Mouse (Mus musculus) T-helper 17 cell (primary cell): ENCODE data around the gene Sparc.

Experiments used
- in situ Hi-C, 2 experiments: fragments of 300-600 bp; cut with MboI, MseI; formaldehyde crosslinking; loops; 1 replicate in 1 of 2; 2 replicates in 1 of 2; pipeline ENCODE4 v1.15.1; 2025; ENCODE audit warnings: high pct_unique_total_duplicates in 2 of 2

Sparc gene

DNA sequence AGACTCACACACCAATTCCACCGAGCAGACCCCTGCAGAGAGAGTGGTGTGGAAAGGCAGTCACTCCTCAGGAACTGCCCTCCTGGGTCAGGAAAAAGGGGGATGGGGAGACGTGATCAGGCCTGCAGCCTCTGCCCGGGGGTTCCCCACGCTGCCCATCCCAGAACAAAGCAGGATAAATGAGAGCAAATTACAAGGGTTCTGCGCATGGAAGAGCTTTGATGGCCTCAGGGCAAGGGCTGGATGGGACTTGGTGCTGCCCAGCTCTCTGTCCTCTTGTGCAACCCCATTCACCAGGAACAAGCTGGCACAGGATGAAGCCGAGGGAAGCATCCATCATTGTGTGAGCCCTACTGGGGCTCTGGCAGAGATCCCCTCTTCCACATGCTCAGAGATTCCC, 51.0 kb downstream of the Sparc start:
- in situ Hi-C loops = no loop called here

DNA sequence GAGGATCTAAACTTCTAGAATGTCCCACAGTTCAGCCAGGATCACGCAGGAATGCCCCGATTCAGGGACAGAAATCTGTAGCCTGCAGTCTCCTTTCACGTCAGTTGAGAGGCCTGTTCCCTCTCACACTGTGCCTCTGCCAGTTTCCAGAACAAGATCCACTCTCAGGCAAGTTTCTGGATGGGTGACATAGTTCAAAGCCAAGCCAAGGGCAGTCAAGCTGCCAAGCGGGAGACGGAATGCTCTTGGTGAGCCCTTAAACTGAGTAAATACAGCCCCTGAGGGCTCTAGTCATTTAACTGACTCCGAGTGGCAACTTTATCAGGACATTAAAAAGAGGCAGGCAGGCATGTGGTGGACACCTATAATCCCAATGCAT, 53.9 kb downstream of the Sparc start:
- in situ Hi-C loops = no loop called here

DNA sequence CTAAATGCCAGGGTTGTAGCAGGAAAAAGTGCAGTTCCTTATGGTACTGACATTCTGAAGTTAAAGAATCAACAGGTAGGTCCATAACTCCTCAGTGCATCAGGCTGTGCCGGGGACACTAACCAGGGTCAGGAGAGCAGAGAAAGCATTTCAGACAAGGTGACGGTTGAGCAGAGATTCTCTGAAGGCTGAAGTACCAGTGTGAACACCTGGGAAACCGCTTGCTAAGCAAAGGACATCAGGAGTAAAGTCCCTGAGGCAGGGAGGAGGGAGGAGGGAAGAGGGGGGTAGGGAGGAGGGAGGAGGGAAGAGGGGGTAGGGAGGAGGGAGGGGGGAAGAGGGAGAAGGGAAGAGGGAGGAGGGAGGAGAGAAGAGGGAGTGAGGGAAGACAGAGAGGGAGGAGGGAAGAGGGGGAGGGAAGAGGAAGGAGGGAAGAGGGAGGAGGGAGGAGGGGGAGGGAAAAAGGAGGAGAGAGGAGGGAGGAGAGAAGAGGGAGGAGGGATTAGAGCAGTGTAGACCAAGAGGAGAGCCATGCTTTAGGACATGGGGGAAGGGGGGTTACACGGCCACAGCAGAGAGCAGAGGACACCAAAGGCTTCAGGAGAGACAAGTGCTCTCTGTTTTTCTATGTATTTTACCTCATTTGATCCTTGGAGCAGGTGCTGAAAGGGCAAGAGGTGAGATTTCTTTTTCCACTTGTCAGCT, 54.4 kb downstream of the Sparc start:
- in situ Hi-C loops = no loop called here

DNA sequence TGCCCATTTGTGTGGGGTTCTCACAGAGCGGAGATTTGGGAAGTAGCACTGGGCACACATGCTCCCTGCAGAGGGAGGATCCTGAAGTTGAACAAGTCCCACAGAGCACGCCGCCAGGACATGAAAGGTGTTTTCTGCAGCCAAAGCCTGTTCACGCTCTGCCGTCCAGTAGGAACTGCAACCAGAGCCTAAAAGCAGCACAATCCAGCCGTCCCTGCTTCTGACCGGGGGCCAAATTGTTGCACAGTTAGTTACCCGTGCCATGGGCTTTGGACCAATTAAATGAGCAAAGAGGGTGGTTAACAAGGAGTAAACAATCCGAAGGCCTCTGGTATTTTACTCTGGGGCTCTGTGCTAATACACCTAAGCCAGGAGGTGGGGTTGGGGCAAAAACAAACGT, 55.2 kb downstream of the Sparc start:
- in situ Hi-C loops = no loop called here

DNA sequence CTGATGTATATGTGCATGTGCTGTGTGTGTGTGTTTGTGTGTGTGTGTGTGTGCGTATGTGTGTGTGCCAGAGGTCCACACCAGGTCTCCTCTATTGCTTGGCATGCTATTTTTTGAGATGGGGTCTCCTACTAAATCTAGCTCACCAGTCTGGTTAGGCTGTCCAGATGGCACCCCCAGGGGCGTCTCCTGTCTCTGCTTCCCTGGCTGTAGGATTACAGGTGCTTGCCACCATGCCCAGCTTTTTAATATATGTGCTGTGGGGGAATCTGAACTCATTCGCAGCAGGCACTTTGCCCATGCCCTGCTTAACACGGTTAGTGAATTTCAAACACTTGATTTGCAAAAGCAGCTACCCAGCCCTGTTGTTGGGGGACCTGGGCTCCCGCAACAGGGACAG, 57.1 kb downstream of the Sparc start:
- in situ Hi-C loops = no loop called here

DNA sequence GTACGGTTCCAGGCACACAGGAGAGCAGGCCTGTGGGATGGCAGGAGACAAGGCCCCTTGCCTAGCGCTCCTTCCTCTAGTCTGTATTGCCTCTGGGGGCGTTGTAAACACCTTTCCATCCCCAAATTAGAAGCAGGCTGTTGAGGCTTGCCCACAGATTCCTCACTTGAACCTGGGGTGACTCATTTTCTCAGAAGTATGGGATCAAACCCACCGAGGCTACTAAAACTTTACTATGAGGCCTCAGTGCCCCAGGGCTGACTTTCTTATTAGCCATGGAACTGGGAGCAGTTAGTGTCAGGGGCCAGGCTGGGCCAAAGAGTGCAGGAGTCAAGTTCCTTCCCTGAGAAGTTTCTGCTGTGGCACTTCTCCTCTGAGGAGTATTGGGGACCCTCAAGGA, 57.7 kb downstream of the Sparc start:
- in situ Hi-C loops = no loop called here

DNA sequence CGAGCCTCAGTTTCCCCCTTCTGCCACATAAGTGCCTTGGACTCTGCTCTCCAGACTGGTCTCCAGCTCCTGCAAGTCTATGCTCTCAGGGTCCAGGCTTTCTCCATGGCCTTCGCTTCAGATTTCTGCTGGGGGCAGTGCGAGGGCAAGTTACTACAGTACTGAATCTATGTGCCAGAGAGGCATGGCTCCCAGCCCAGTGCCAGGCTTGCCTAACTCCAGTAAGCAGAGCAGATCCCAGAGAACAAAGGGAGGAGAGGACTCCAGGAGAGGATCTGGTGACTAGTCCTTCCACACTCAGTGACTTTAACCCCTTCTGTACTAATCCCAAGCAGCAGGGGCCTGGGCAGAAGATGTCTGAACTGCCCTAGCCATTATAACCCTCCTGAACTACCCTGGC, 58.3 kb downstream of the Sparc start:
- in situ Hi-C loops = no loop called here

DNA sequence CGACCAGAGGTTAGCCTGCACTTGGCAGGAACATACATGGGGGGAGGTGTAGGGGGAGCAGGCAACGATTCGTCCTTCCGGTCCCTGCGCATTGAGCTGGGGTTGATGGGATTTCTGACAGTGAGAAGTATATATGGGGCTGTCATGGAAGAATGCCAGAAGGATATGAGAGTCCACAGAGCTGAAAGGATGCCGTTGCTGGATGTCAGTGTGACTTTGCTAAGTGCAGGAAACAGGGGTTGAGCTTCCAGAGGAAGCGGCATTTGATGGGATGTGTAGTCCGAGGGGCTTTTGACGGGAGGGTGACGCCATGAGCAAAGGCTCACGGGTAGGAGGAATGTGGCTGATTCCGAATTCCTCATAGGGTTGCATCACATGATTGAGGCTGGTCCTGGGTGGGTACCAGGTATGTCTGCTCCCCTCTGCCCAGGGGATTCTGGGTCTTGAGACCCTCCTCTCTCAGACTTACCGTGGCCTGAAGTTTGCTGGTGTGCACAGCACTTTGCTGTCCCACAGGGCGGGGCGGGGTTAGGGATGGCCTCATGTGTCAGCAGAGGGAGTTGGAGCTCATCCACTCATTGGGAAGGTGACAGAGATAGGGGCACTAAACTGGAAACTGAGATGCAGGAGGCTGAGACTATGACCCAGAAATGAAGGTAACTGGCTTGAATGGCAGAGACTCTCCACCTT, 64.7 kb downstream of the Sparc start:
- in situ Hi-C loops = no loop called here

DNA sequence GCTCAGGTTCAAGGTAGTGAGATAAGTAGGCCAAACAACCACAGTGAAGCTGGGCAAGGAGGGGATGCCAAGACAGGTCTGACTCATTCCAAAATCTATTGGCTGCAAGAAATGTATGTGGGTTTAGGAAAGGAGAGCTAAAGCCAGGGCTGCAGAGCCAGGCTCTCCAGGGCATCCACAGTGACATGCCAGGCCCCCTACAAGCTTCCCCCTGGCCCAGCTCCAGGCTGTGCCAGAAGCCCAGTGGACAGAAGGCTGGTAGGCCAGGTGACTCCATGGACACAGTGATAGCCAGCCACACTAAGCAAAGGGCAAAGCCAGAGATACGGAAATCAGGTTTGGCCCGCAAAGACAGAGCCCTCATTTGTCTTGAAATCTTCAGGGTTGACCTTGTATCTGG, 66.1 kb downstream of the Sparc start:
- in situ Hi-C loops = no loop called here
